Mouse (Mus musculus): ENCODE measurements around the gene Mprip. TPM values are rescaled to one million over a fixed set of nuclear protein-coding genes. Genes with fewer than 3 reads are reported as not detected.
A peak's percentile ranks its signal among the peaks of the same experiment; 100 is the strongest.

The Mprip gene
- polyA plus RNA-seq, 1 experiment from 2014 or later: 145 TPM

- H3K36me3 ChIP-seq (ENCODE audit: insufficient read depth): peaks cover 98% of the 10 kb centered on the region
- H3K27ac ChIP-seq (ENCODE audit: low read depth): no peak overlapping the region
- H3K4me3 ChIP-seq (ENCODE audit: low read depth, low read length): no peak overlapping the region
- no peaks in the 10 kb centered on the region for H3K27me3 ChIP-seq (ENCODE audit: insufficient read depth, low read length)
- WGBS: 86% methylated on average over 7 of the region's 7 CpGs
- no peaks in the 10 kb centered on the region for H3K4me1 ChIP-seq (ENCODE audit: insufficient read depth)
- ATAC-seq (ENCODE audit: insufficient read depth) (no peak), DNase-seq (no peak)
- no peak for TF ChIP-seq CTCF (IDR thresholded peaks at IDR 0.05; ENCODE audit: low read depth)
- H3K9ac ChIP-seq: no peak overlapping the region
- H3K4me2 ChIP-seq: no peak overlapping the region
- H3K9me3 ChIP-seq (ENCODE audit: low read depth, low read length): no peaks in the 10 kb centered on the region
Measured at GRCm38 (mm10) chr11:59770753-59771152, 109.6 kb downstream of the Mprip start.

GRCm38 (mm10) chr11:59772291-59772690, 111.2 kb downstream of the Mprip start:
- Histone ChIP-seq H3K9ac (no peak overlapping the region), H3K27me3 (ENCODE audit: insufficient read depth, low read length) (no peaks in the 10 kb centered on the region), H3K4me2 (no peak overlapping the region)

GRCm38 (mm10) chr11:59772902-59773301, 111.8 kb downstream of the Mprip start:
- H3K4me2 ChIP-seq: no peak overlapping the region
- no peak overlapping the region for H3K9ac ChIP-seq
- no peak overlapping the region for H3K27ac ChIP-seq (ENCODE audit: low read depth)
- DNase-seq: no peak
- peaks cover 96% of the 10 kb centered on the region for H3K36me3 ChIP-seq (ENCODE audit: insufficient read depth)
- no peak for TF ChIP-seq CTCF (IDR thresholded peaks at IDR 0.05; ENCODE audit: low read depth)
- H3K9me3 ChIP-seq (ENCODE audit: low read depth, low read length): no peaks in the 10 kb centered on the region
- 90% methylated on average over 4 of the region's 4 CpGs for WGBS
- no peak for ATAC-seq (ENCODE audit: insufficient read depth)
- H3K4me1 ChIP-seq (ENCODE audit: insufficient read depth): no peaks in the 10 kb centered on the region
- no peaks in the 10 kb centered on the region for H3K27me3 ChIP-seq (ENCODE audit: insufficient read depth, low read length)
- H3K4me3 ChIP-seq (ENCODE audit: low read depth, low read length): no peak overlapping the region

More at GRCm38 (mm10) chr11:59772291-59772690, 111.2 kb downstream of the Mprip start:
- H3K4me1 ChIP-seq (ENCODE audit: insufficient read depth): no peaks in the 10 kb centered on the region
- peaks cover 98% of the 10 kb centered on the region for H3K36me3 ChIP-seq (ENCODE audit: insufficient read depth)
- no peak overlapping the region for H3K4me3 ChIP-seq (ENCODE audit: low read depth, low read length)
- no peak overlapping the region for H3K27ac ChIP-seq (ENCODE audit: low read depth)
- ATAC-seq (ENCODE audit: insufficient read depth): no peak
- no peaks in the 10 kb centered on the region for H3K9me3 ChIP-seq (ENCODE audit: low read depth, low read length)
- no peak for TF ChIP-seq CTCF (IDR thresholded peaks at IDR 0.05; ENCODE audit: low read depth)
- WGBS: 81% methylated on average over 2 of the region's 2 CpGs
- no peak for DNase-seq

- no peak for TF ChIP-seq CTCF (IDR thresholded peaks at IDR 0.05; ENCODE audit: low read depth)
- Histone ChIP-seq H3K4me1 (ENCODE audit: insufficient read depth) (no peaks in the 10 kb centered on the region), H3K4me3 (ENCODE audit: low read depth, low read length) (no peak overlapping the region), H3K4me2 (no peak overlapping the region), H3K36me3 (ENCODE audit: insufficient read depth) (peaks cover 89% of the 10 kb centered on the region), H3K27me3 (ENCODE audit: insufficient read depth, low read length) (no peaks in the 10 kb centered on the region), H3K27ac (ENCODE audit: low read depth) (no peak overlapping the region), H3K9me3 (ENCODE audit: low read depth, low read length) (no peaks in the 10 kb centered on the region), H3K9ac (no peak overlapping the region)
- 89% methylated on average over 4 of the region's 4 CpGs for WGBS
- ATAC-seq (ENCODE audit: insufficient read depth) (no peak), DNase-seq (no peak)
Measured at GRCm38 (mm10) chr11:59774522-59774921, 113.4 kb downstream of the Mprip start.

GRCm38 (mm10) chr11:59775435-59776148, 114.5 kb downstream of the Mprip start:
- DNase-seq: no peak
- Histone ChIP-seq H3K9ac (no peak overlapping the region), H3K36me3 (ENCODE audit: insufficient read depth) (peaks cover 79% of the 10 kb centered on the region), H3K4me2 (no peak overlapping the region), H3K4me3 (ENCODE audit: low read depth, low read length) (no peak overlapping the region), H3K27me3 (ENCODE audit: insufficient read depth, low read length) (no peaks in the 10 kb centered on the region), H3K27ac (ENCODE audit: low read depth) (no peak overlapping the region), H3K9me3 (ENCODE audit: low read depth, low read length) (no peaks in the 10 kb centered on the region), H3K4me1 (ENCODE audit: insufficient read depth) (no peaks in the 10 kb centered on the region)
- WGBS: 87% methylated on average over 13 of the region's 13 CpGs
- no peak for ATAC-seq (ENCODE audit: insufficient read depth)
- TF ChIP-seq CTCF (IDR thresholded peaks at IDR 0.05; ENCODE audit: low read depth): no peak

DNA sequence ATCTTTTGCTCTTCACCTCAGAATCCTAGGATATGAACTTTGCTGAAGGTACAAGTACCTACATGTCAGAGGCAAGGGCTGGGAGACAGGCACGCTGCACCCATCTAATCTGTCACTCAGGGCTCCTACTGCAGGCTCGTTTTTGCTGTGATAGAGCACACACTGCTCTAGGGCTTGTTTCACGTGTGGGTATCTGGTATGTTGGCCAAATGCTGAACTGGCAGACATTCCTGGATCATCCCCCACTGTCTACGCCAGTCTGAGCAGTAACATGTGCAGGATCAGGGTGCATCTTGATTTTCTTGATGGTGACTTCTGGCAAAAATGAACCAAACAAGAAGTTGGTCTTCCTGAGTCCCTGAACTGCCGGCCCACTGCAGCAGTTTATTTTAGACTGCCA, 116.2 kb downstream of the Mprip start:
- Histone ChIP-seq H3K4me1 (ENCODE audit: insufficient read depth) (no peaks in the 10 kb centered on the region), H3K9me3 (ENCODE audit: low read depth, low read length) (no peaks in the 10 kb centered on the region), H3K4me3 (ENCODE audit: low read depth, low read length) (no peak overlapping the region), H3K9ac (no peak overlapping the region), H3K27me3 (ENCODE audit: insufficient read depth, low read length) (no peaks in the 10 kb centered on the region), H3K36me3 (ENCODE audit: insufficient read depth) (peaks cover 62% of the 10 kb centered on the region), H3K27ac (ENCODE audit: low read depth) (no peak overlapping the region), H3K4me2 (no peak overlapping the region)
- DNase-seq (no peak), ATAC-seq (ENCODE audit: insufficient read depth) (no peak)
- TF ChIP-seq CTCF (IDR thresholded peaks at IDR 0.05; ENCODE audit: low read depth): no peak
- WGBS: 88% methylated on average over 5 of the region's 5 CpGs

- H3K27me3 ChIP-seq (ENCODE audit: insufficient read depth, low read length): no peaks in the 10 kb centered on the region
- H3K9ac ChIP-seq: no peak overlapping the region
- no peak overlapping the region for H3K4me3 ChIP-seq (ENCODE audit: low read depth, low read length)
- H3K4me1 ChIP-seq (ENCODE audit: insufficient read depth): no peaks in the 10 kb centered on the region
- H3K27ac ChIP-seq (ENCODE audit: low read depth): no peak overlapping the region
- peak; percentile 72 for ATAC-seq (ENCODE audit: insufficient read depth)
- 55% methylated on average over 9 of the region's 9 CpGs for WGBS
- peak; percentile 84 for DNase-seq
- H3K9me3 ChIP-seq (ENCODE audit: low read depth, low read length): no peaks in the 10 kb centered on the region
- peak; percentile 98 for TF ChIP-seq CTCF (IDR thresholded peaks at IDR 0.05; ENCODE audit: low read depth)
- H3K36me3 ChIP-seq (ENCODE audit: insufficient read depth): peaks cover 54% of the 10 kb centered on the region
- H3K4me2 ChIP-seq: no peak overlapping the region
Measured at GRCm38 (mm10) chr11:59778181-59778873, 117.2 kb downstream of the Mprip start.
